Mouse (Mus musculus) forebrain, embryonic 14.5 days (tissue): ENCODE measurements around the gene Cage1. TPM values are rescaled to one million over a fixed set of nuclear protein-coding genes. Genes with fewer than 3 reads are reported as not detected.

Experiments
- ATAC-seq: fragments of 200-750 bp; cut with Nextera tagmentation; 2 replicates; pipeline ENCODE4 v1.8.0; 2017; ENCODE audit warnings: mild to moderate bottlenecking, moderate library complexity
- DNase-seq: peaks from one replicate; pipeline ENCODE4 v3.0.0-alpha.2; 2015; ENCODE audit warnings: low spot score
- H3K27ac ChIP-seq: fragments of 300-500 bp; sonication (generic); 2 replicates; pipeline ENCODE4 v1.5.1; 2014; ENCODE audit warnings: low read depth, mild to moderate bottlenecking, control low read depth, low read length, moderate library complexity
- H3K27me3 ChIP-seq: fragments of 300-500 bp; sonication (generic); replicated peaks from 2 replicates; pipeline ENCODE4 v1.6.1; 2014; ENCODE audit warnings: low read length, control low read depth, mixed read lengths; ENCODE audit not compliant: control insufficient read depth, insufficient read depth
- H3K36me3 ChIP-seq: fragments of 300-500 bp; sonication (generic); 2 replicates; pipeline ENCODE4 v1.6.1; 2014; ENCODE audit warnings: low read length, control low read depth; ENCODE audit not compliant: control insufficient read depth, insufficient read depth
- H3K4me1 ChIP-seq: fragments of 300-500 bp; sonication (generic); 2 replicates; pipeline ENCODE4 v1.6.1; 2014; ENCODE audit warnings: antibody characterized with exemption, low read length, control low read depth; ENCODE audit not compliant: control insufficient read depth, insufficient read depth
- H3K4me2 ChIP-seq: fragments of 300-500 bp; sonication (generic); 2 replicates; pipeline ENCODE4 v1.6.1; 2014; ENCODE audit warnings: mild to moderate bottlenecking, control low read depth, low read length
- H3K4me3 ChIP-seq: fragments of 300-500 bp; sonication (generic); 2 replicates; pipeline ENCODE4 v1.5.1; 2014; ENCODE audit warnings: low read depth, low read length, control low read depth
- H3K9ac ChIP-seq: fragments of 300-500 bp; sonication (generic); 2 replicates; pipeline ENCODE4 v1.6.1; 2014; ENCODE audit warnings: mild to moderate bottlenecking, low read length, control low read depth, moderate library complexity
- H3K9me3 ChIP-seq: fragments of 300-500 bp; sonication (generic); replicated peaks from 2 replicates; pipeline ENCODE4 v1.6.1; 2016; ENCODE audit warnings: low read length, control low read depth, mixed read lengths; ENCODE audit not compliant: control insufficient read depth
- WGBS: fragments of 180-500 bp; shearing (Covaris S2); extraction: QIAGEN DNeasy Blood & Tissue Kit; methylation state at CpG from one replicate; pipeline ENCODE4 v1.1.7; 2014; 5-methylcytosine and 5-hydroxymethylcytosine counted together
- polyA plus RNA-seq: library from polyadenylated mRNA; unstranded; fragments of >200 nt; fragmentation: Nextera tagmentation; extraction: Ambion mirVana; gene quantifications from 2 replicates; pipeline ENCODE4 v1.2.1, GENCODE M21; 2014

Gene Cage1
- polyA plus RNA-seq, 1 experiment from 2014 or later: 1.8 TPM

- DNase-seq (no peak), ATAC-seq (no peak)
- no peaks in the 10 kb centered on the region for H3K4me1 ChIP-seq
- H3K27ac ChIP-seq: no peak overlapping the region
- no peaks in the 10 kb centered on the region for H3K36me3 ChIP-seq
- no peak overlapping the region for H3K9ac ChIP-seq
- 37% methylated on average over 4 of the region's 4 CpGs for WGBS
- no peak overlapping the region for H3K4me2 ChIP-seq
- no peak overlapping the region for H3K4me3 ChIP-seq
- no peaks in the 10 kb centered on the region for H3K27me3 ChIP-seq
- no peaks in the 10 kb centered on the region for H3K9me3 ChIP-seq
Measured at GRCm38 (mm10) chr13:38025874-38026273, 11.0 kb downstream of the Cage1 start.

DNA sequence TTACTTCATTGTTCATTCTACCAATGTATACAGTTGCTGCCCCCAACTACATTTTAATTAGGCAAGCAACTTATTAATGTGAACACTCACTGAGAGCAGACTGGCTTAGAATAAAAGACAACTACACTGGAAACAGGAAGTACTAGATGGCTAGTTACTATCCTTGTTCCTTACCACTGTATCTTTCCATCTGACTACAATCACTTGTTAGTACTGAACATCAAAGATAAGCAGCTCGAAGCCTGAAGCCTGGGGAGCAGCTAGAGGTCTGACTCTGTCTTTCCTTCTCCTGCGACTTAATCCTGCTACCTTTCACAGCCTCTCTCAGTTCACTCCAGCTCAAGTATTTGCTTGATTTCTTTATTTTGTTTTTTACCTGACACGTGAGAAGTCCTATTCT lies 18.1 kb downstream of the Cage1 start:
- no peak overlapping the region for H3K9ac ChIP-seq
- H3K27me3 ChIP-seq: no peaks in the 10 kb centered on the region
- no peak for ATAC-seq
- H3K9me3 ChIP-seq: no peaks in the 10 kb centered on the region
- H3K27ac ChIP-seq: no peak overlapping the region
- H3K36me3 ChIP-seq: no peaks in the 10 kb centered on the region
- WGBS: 69% methylated on average over 3 of the region's 3 CpGs
- no peak overlapping the region for H3K4me2 ChIP-seq
- no peak overlapping the region for H3K4me3 ChIP-seq
- DNase-seq: no peak
- no peaks in the 10 kb centered on the region for H3K4me1 ChIP-seq

DNA sequence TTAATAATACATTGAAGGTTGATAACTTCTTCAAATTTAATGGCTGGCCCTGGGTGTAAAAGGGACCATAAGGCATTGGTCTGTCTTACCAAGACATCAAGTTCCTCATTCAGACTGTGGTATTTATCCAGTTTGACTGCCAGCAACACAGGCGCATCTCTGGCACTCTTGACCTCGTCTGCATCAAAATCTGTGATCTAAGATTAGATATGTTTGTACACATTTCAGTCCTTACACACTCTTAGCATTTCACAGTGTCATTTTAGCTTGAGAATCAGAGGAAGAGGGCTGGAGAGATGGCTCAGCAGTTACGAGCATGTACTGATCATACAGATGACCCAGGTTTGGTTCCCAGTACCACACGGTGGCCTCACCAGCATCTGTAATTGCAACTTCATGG lies 21.3 kb downstream of the Cage1 start:
- Histone ChIP-seq H3K4me2 (no peak overlapping the region), H3K27ac (no peak overlapping the region), H3K4me3 (no peak overlapping the region), H3K36me3 (no peaks in the 10 kb centered on the region), H3K4me1 (no peaks in the 10 kb centered on the region), H3K9me3 (no peaks in the 10 kb centered on the region), H3K27me3 (no peaks in the 10 kb centered on the region), H3K9ac (no peak overlapping the region)
- WGBS: 88% methylated on average over 4 of the region's 4 CpGs
- no peak for ATAC-seq
- DNase-seq: no peak

DNA sequence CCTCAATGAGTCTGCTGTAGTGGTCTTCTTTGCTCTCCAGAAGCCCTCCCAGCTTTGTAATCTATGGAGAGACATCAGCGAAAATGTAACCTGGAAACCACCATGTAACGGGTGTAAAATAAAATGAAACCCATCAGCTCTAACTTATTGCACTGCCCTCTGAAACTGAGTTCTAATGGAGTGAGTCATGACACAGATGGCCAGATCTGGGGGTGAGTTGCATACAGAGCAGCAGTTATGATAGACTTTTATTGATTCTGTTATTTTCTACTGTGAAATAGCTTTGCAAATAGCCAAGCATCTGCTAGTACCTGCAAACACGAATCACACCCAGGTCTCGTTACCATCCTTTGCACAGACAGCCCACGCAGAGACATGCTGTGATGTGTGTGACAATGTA lies 24.4 kb downstream of the Cage1 start:
- no peaks in the 10 kb centered on the region for H3K27me3 ChIP-seq
- H3K9me3 ChIP-seq: no peaks in the 10 kb centered on the region
- H3K4me3 ChIP-seq: no peak overlapping the region
- no peak overlapping the region for H3K27ac ChIP-seq
- DNase-seq (no peak), ATAC-seq (no peak)
- no peak overlapping the region for H3K4me2 ChIP-seq
- no peak overlapping the region for H3K9ac ChIP-seq
- WGBS: 87% methylated on average over 5 of the region's 5 CpGs
- H3K4me1 ChIP-seq: no peaks in the 10 kb centered on the region
- no peaks in the 10 kb centered on the region for H3K36me3 ChIP-seq

DNA sequence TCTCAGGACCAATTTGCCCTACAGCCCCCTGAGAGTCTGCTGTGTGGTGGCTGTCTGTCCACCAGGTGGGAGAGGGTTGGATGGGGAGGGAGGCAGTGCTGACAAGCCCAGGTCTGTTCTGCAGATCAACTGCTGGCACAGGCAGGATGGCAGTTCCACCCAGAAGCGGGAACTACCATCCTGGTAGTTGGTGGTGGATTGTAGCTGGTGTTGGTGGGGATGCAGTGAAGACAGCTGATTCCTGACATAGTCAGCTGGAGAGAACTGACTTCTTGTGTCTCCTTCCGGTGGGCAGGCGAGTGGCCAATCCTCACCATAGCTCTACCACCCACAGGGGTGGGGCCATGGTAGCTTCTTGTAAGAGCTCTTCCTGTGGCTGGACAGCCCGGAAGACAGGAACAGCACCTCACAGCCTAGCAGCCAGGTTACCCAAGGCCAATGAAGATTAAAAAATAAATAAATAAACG lies 26.4 kb downstream of the Cage1 start:
- Histone ChIP-seq H3K4me3 (no peak overlapping the region), H3K9me3 (no peaks in the 10 kb centered on the region), H3K36me3 (no peaks in the 10 kb centered on the region), H3K9ac (no peak overlapping the region), H3K4me1 (no peaks in the 10 kb centered on the region), H3K4me2 (no peak overlapping the region), H3K27me3 (no peaks in the 10 kb centered on the region), H3K27ac (no peak overlapping the region)
- 83% methylated on average over 5 of the region's 5 CpGs for WGBS
- DNase-seq (no peak), ATAC-seq (no peak)

DNA sequence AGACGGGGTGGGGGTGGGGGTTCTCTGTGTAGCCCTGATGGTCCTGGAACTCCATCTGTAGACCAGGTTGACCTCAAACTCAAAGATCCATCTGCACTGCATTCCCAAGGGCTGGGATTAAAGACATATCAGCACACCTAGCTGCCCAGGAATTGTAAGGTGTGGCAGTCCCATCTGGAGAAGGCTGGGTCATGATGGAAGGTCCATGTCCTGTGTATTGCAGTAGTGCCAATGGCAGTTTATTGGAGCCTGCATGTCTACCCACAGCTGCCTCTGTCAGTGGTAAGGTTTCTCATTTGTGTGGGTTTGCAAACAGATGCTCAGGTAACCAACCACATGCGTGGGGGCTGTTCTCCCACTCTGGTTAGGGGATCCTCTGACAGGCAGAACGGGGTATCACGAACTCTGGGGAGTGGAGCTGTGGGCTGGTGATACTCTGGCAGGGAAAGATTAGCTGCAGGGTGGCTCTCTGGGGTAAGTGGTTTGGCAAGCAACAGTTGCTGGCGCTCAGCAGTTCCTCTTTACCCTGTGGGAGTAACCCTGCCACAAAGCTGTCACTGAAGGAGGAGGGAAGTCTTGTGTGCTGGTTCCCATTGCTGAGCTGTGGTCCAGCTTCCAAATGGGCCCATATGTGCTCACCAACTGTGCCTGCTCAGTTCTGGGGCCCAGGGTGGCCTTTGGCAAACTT lies 27.0 kb downstream of the Cage1 start:
- Histone ChIP-seq H3K36me3 (no peaks in the 10 kb centered on the region), H3K27me3 (no peaks in the 10 kb centered on the region), H3K27ac (no peak overlapping the region), H3K9me3 (no peaks in the 10 kb centered on the region), H3K4me2 (no peak overlapping the region), H3K4me3 (no peak overlapping the region), H3K9ac (no peak overlapping the region), H3K4me1 (no peaks in the 10 kb centered on the region)
- ATAC-seq (no peak), DNase-seq (no peak)
- WGBS: 86% methylated on average over 5 of the region's 5 CpGs

DNA sequence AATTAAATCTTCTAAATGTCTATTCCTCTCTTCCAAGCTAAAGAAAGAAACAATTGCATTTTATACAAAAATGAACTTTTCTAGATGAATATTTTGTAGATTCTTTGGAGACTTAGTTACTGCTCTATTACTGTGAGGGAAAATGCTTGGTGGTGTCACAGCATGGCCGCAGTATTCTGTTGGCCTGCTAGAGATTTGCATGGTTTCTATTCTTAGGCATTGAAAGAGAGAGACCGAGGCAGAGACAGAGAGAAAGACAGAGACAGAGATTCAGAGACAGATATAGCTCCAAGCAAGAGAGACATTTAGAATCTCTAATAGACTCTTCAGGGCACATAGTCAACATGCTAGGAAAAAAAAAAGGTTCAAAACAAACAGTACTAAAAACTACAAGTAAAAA lies 28.9 kb downstream of the Cage1 start:
- Histone ChIP-seq H3K9me3 (no peaks in the 10 kb centered on the region), H3K36me3 (no peaks in the 10 kb centered on the region), H3K4me3 (no peak overlapping the region), H3K4me1 (no peaks in the 10 kb centered on the region), H3K27ac (no peak overlapping the region), H3K4me2 (no peak overlapping the region), H3K9ac (no peak overlapping the region), H3K27me3 (no peaks in the 10 kb centered on the region)
- 87% methylated on average over 2 of the region's 2 CpGs for WGBS
- DNase-seq: no peak
- ATAC-seq: no peak

DNA sequence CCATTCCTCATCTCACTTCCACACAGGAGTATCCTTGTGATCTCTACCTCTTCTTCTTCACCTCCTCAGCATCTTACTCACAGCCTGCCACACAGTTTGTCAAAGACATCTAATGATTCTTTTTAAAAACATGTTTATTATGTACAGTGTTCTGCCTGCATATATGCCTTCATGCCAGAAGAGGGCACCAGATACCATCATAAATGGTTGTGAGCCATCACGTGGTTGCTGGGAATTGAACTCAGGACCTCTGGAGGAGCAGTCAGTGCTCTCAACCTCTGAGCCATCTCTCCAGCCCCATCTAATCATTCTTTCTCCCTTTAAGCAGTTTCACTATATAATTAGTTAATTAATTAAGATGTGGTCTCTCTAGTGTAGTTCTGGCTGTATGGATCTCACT lies 34.4 kb downstream of the Cage1 start:
- no peak overlapping the region for H3K4me3 ChIP-seq
- no peak for DNase-seq
- H3K4me2 ChIP-seq: no peak overlapping the region
- ATAC-seq: no peak
- H3K9me3 ChIP-seq: no peaks in the 10 kb centered on the region
- no peaks in the 10 kb centered on the region for H3K36me3 ChIP-seq
- no peak overlapping the region for H3K27ac ChIP-seq
- WGBS: 61% methylated on average over 1 of the region's 1 CpGs
- 0 out of 2 replicates have a peak, but pooled peaks cover 3% of the 10 kb centered on the region for H3K27me3 ChIP-seq
- no peaks in the 10 kb centered on the region for H3K4me1 ChIP-seq
- no peak overlapping the region for H3K9ac ChIP-seq

GRCm38 (mm10) chr13:37999713-38000112 lies 37.2 kb downstream of the Cage1 start:
- no peak overlapping the region for H3K27ac ChIP-seq
- H3K9me3 ChIP-seq: no peaks in the 10 kb centered on the region
- 0 out of 2 replicates have a peak, but pooled peaks cover 3% of the 10 kb centered on the region for H3K27me3 ChIP-seq
- H3K36me3 ChIP-seq: no peaks in the 10 kb centered on the region
- no peaks in the 10 kb centered on the region for H3K4me1 ChIP-seq
- ATAC-seq (no peak), DNase-seq (no peak)
- no peak overlapping the region for H3K4me3 ChIP-seq
- H3K9ac ChIP-seq: no peak overlapping the region
- H3K4me2 ChIP-seq: no peak overlapping the region
- 81% methylated on average over 3 of the region's 3 CpGs for WGBS
